10 mouse cellular contexts compared by ENCODE assay signal in the genomic region with DNA sequence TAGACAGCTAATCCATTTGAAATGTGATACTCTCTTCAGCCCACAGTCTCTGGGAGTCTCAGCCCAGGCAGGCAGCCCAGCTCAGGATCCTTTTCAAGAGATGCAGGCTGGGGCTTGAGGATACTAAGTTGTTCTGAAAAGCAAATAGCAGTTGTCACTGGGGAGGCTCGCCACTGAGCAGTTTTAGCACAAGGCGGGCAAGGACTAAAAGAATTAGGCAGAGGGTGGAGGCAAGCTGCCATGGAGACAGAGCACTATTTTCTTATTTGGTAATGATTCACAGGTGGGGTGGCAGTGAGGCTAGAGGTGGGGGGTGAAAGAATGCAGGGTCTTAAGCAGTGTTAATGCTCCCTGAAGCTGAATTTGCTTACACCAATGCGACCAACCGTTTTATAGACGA.
DNase-seq lines count a peak whose midpoint lies in the region; ATAC-seq and TF ChIP-seq lines count a peak whose summit lies in the region.
"Had no signal": no experiment of that assay in that cellular context is flagged by ENCODE, and none has a peak within 500 bp of the region (broad histone marks: within the 10 kb centered on the region; RNA-seq: fewer than 3 reads in every experiment).

No protein-coding gene starts in this region.

- 31% methylated on average over 5 of the region's 5 CpGs for WGBS in lung, embryonic 15.5 days
- WGBS in embryonic facial prominence, embryonic 13.5 days: 7% methylated on average over 5 of the region's 5 CpGs
- WGBS in kidney, postnatal 0 days: 19% methylated on average over 5 of the region's 5 CpGs
- 19% methylated on average over 5 of the region's 5 CpGs for WGBS in neural tube, embryonic 13.5 days

- no peaks in the 10 kb centered on the region for H3K27me3 ChIP-seq in lung, embryonic 15.5 days
- H3K27me3 ChIP-seq in embryonic facial prominence, embryonic 13.5 days: no peaks in the 10 kb centered on the region
- H3K27me3 ChIP-seq in kidney, postnatal 0 days (ENCODE audit: insufficient read depth, low read length): no peaks in the 10 kb centered on the region
- H3K27me3 ChIP-seq in neural tube, embryonic 13.5 days: no peaks in the 10 kb centered on the region

- no peak overlapping the region for H3K4me3 ChIP-seq in lung, embryonic 15.5 days
- H3K4me3 ChIP-seq in embryonic facial prominence, embryonic 13.5 days: no peak overlapping the region
- no peak overlapping the region for H3K4me3 ChIP-seq in kidney, postnatal 0 days (replicated peaks; ENCODE audit: low read depth, low read length)
- no peak overlapping the region for H3K4me3 ChIP-seq in neural tube, embryonic 13.5 days

- TF ChIP-seq CTCF in kidney, postnatal 0 days (IDR thresholded peaks at IDR 0.05; ENCODE audit: low read depth): no peak

- no peaks in the 10 kb centered on the region for H3K9me3 ChIP-seq in lung, embryonic 15.5 days
- no peaks in the 10 kb centered on the region for H3K9me3 ChIP-seq in embryonic facial prominence, embryonic 13.5 days
- H3K9me3 ChIP-seq in kidney, postnatal 0 days (replicated peaks; ENCODE audit: low read length): no peaks in the 10 kb centered on the region
- no peaks in the 10 kb centered on the region for H3K9me3 ChIP-seq in neural tube, embryonic 13.5 days

- no peaks in the 10 kb centered on the region for H3K36me3 ChIP-seq in lung, embryonic 15.5 days
- no peaks in the 10 kb centered on the region for H3K36me3 ChIP-seq in embryonic facial prominence, embryonic 13.5 days
- no peaks in the 10 kb centered on the region for H3K36me3 ChIP-seq in kidney, postnatal 0 days (ENCODE audit: insufficient read depth, low read length)
- no peaks in the 10 kb centered on the region for H3K36me3 ChIP-seq in neural tube, embryonic 13.5 days

- peaks cover 21% of the 10 kb centered on the region for H3K4me1 ChIP-seq in lung, embryonic 15.5 days
- peaks cover 43% of the 10 kb centered on the region for H3K4me1 ChIP-seq in embryonic facial prominence, embryonic 13.5 days
- H3K4me1 ChIP-seq in kidney, postnatal 0 days (replicated peaks; ENCODE audit: insufficient read depth, low read length): peaks cover 22% of the 10 kb centered on the region
- peaks cover 25% of the 10 kb centered on the region for H3K4me1 ChIP-seq in neural tube, embryonic 13.5 days (replicated peaks)

- no peak for DNase-seq in lung, postnatal 36 days
- no peak for DNase-seq in kidney, postnatal 0 days (ENCODE audit: low spot score)
- DNase-seq in frontal cortex, postnatal 10 days (ENCODE audit: low spot score in 2 of 2): no peak
- DNase-seq: adrenal gland, adult 2 months; layer of hippocampus, postnatal 36 days had no signal

- no peak overlapping the region for H3K4me2 ChIP-seq in lung, embryonic 15.5 days
- peak overlapping the region; percentile 25 for H3K4me2 ChIP-seq in embryonic facial prominence, embryonic 13.5 days
- peak overlapping the region; percentile 25; the same call in 1 of the 2 replicates for H3K4me2 ChIP-seq in kidney, postnatal 0 days (ENCODE audit: low read length)
- H3K4me2 ChIP-seq in neural tube, embryonic 13.5 days: no peak overlapping the region

- H3K27ac ChIP-seq in lung, embryonic 15.5 days: no peak overlapping the region
- H3K27ac ChIP-seq in embryonic facial prominence, embryonic 13.5 days: peak overlapping the region; percentile 67
- H3K27ac ChIP-seq in kidney, postnatal 0 days: peak overlapping the region; percentile 47; the same call in 1 of the 2 replicates
- H3K27ac ChIP-seq in neural tube, embryonic 13.5 days (replicated peaks): peak overlapping the region; percentile 34; the same call in 1 of the 2 replicates

- 0 out of 2 replicates have a peak, but pooled peaks have one; percentile 57 for ATAC-seq in lung, embryonic 15.5 days (ENCODE audit: borderline replicate concordance, extremely low read depth, low FRiP score, low TSS enrichment)
- ATAC-seq in embryonic facial prominence, embryonic 13.5 days (ENCODE audit: insufficient number of reproducible peaks, insufficient read depth, low FRiP score, low TSS enrichment, low read depth): 0 out of 2 replicates have a peak, but pooled peaks have one; percentile 54
- ATAC-seq in kidney, postnatal 0 days (replicated peaks; ENCODE audit: low FRiP score, low read depth): no peak
- ATAC-seq in neural tube, embryonic 13.5 days (ENCODE audit: low read depth): no peak; the same call in 1 of the 2 replicates
- no peak for ATAC-seq in CD4-positive, CD25-positive, alpha-beta regulatory T cell, adult 4 months
- no peak for ATAC-seq in megakaryocyte, adult 5-6 weeks (ENCODE audit: poor library complexity, severe bottlenecking)

- H3K9ac ChIP-seq in lung, embryonic 15.5 days: no peak overlapping the region
- no peak overlapping the region for H3K9ac ChIP-seq in embryonic facial prominence, embryonic 13.5 days
- no peak overlapping the region for H3K9ac ChIP-seq in kidney, postnatal 0 days (ENCODE audit: low read depth, low read length)
- H3K9ac ChIP-seq in neural tube, embryonic 13.5 days: no peak overlapping the region

Comparison
In these comparisons a context has a peak if more than half of its experiments do, and no peak if none do; other contexts are left out.
1. ATAC-seq: peak in lung, embryonic 15.5 days (single experiment) and embryonic facial prominence, embryonic 13.5 days (single experiment); none in kidney, postnatal 0 days (single experiment), neural tube, embryonic 13.5 days (single experiment), CD4-positive, CD25-positive, alpha-beta regulatory T cell, adult 4 months (single experiment) and megakaryocyte, adult 5-6 weeks (single experiment).
2. H3K4me2 ChIP-seq: peak in embryonic facial prominence, embryonic 13.5 days (single experiment) and kidney, postnatal 0 days (single experiment); none in lung, embryonic 15.5 days (single experiment) and neural tube, embryonic 13.5 days (single experiment).